Mouse (Mus musculus) midbrain, embryonic 11.5 days (tissue): ENCODE results near the gene Fmnl3. TPM values are rescaled to one million over a fixed set of nuclear protein-coding genes. Genes with fewer than 3 reads are reported as not detected.

Source experiments
- polyA plus RNA-seq: library from polyadenylated mRNA; unstranded; fragments of >200 nt; fragmentation: Nextera tagmentation; extraction: Ambion mirVana; gene quantifications from 2 replicates; pipeline ENCODE4 v1.2.1, GENCODE M21; 2014

Gene Fmnl3
- polyA plus RNA-seq, 1 experiment from 2014 or later: 8.6 TPM

Other genes starting within 250 kb of the Fmnl3 start
- gene Spats2, start 244.6 kb downstream of the Fmnl3 start, polyA plus RNA-seq: 58.8 and 65.6 TPM in 2 replicates
- 0.04 and 0.07 TPM in 2 replicates for gene Kcnh3, start 145.6 kb downstream of the Fmnl3 start, polyA plus RNA-seq
- 189 and 193 TPM in 2 replicates for gene Mcrs1, start 118.5 kb downstream of the Fmnl3 start, polyA plus RNA-seq
- gene Prpf40b, start 75.4 kb downstream of the Fmnl3 start, polyA plus RNA-seq: 41.5 and 41.6 TPM in 2 replicates
- 0.19 TPM in 1 of 2 replicates, not detected in the other for gene Fam186b, start 74.6 kb downstream of the Fmnl3 start, polyA plus RNA-seq
- 228 and 248 TPM in 2 replicates for gene Tmbim6, start 22.4 kb upstream of the Fmnl3 start, polyA plus RNA-seq
- gene Nckap5l, start 87.3 kb upstream of the Fmnl3 start, polyA plus RNA-seq: 8.0 and 9.4 TPM in 2 replicates
- 19.5 and 19.7 TPM in 2 replicates for gene Bcdin3d, start 104.2 kb upstream of the Fmnl3 start, polyA plus RNA-seq
- gene Faim2, start 157.7 kb upstream of the Fmnl3 start, polyA plus RNA-seq: 0.81 and 1.1 TPM in 2 replicates
- gene Aqp2, start 208.6 kb upstream of the Fmnl3 start, polyA plus RNA-seq: not detected in 2 replicates
- gene Aqp5, start 220.3 kb upstream of the Fmnl3 start, polyA plus RNA-seq: 0.37 and 0.38 TPM in 2 replicates
- 0.11 and 0.22 TPM in 2 replicates for gene Aqp6, start 230.9 kb upstream of the Fmnl3 start, polyA plus RNA-seq